15 mouse cellular contexts compared by ENCODE assay signal in the genomic region with DNA sequence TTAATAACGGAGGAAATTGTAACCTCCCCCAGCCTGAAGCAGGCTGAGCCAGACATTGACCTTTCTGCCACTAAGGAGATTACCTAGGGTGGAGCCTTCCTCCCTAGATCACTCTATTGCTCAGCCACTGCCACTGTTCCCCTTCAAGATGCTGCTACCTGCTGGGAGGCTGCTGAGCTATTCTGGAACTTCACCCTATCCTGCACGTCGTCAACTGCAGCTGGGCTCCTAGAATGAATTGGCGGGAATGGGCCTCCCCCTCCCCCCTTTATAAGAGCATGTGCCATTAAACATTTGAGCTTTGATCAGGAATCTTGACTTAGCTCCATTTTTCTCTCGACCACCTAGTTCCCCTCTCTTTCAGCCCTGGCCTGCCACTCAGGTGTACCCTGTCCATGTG. TPM values are rescaled to one million over a fixed set of nuclear protein-coding genes. Genes with fewer than 3 reads are reported as not detected.
"Had no signal": no experiment of that assay in that cellular context is flagged by ENCODE, and none has a peak within 500 bp of the region (broad histone marks: within the 10 kb centered on the region; RNA-seq: fewer than 3 reads in every experiment).

No protein-coding gene starts in this region.

RNA-seq across cellular contexts. Expression of gene Garem2, which starts 45.4 kb away (rescaled TPM):
- total RNA-seq: megakaryocyte, adult 5-6 weeks had no signal

RNA-seq across cellular contexts. Expression of gene 3110082J24Rik, which starts 46.3 kb away (rescaled TPM):
- total RNA-seq: megakaryocyte, adult 5-6 weeks; megakaryocyte-erythroid progenitor cell, adult 5-6 weeks had no signal
- polyA plus RNA-seq: lung, embryonic 14.5 days; lung, embryonic 16.5 days; small intestine, adult 2 months; stomach, embryonic 14.5 days; stomach, embryonic 16.5 days; thymus, adult 2 months; urinary bladder, adult 2 months had no signal

RNA-seq across cellular contexts. Expression of gene Il6, which starts 46.7 kb away (rescaled TPM):
- polyA plus RNA-seq: lung, embryonic 14.5 days; midbrain, embryonic 10.5 days; midbrain, embryonic 14.5 days; midbrain, embryonic 16.5 days; neural tube, embryonic 11.5 days; neural tube, embryonic 13.5 days; neural tube, embryonic 15.5 days; small intestine, adult 2 months; stomach, embryonic 14.5 days had no signal
